Mouse (Mus musculus): ENCODE results near the gene Mrgpre. TPM values are rescaled to one million over a fixed set of nuclear protein-coding genes. Genes with fewer than 3 reads are reported as not detected.

The Mrgpre gene
- polyA plus RNA-seq, 1 experiment from 2014 or later: 0.59 TPM

- H3K4me2 ChIP-seq: peak within 1 kb of the TSS; percentile 90
- H3K9ac ChIP-seq (ENCODE audit: low read depth, low read length): peak within 1 kb of the TSS; percentile 73
- H3K9me3 ChIP-seq (ENCODE audit: control insufficient read depth, low read length): no peaks in the 10 kb centered on the region
- peaks cover 9% of the 10 kb centered on the region; the same call in 1 of the 2 replicates for H3K36me3 ChIP-seq (ENCODE audit: control insufficient read depth, insufficient read depth, low read length)
- DNase-seq (ENCODE audit: low spot score) (peak; percentile 100), ATAC-seq (replicated peaks; ENCODE audit: low FRiP score) (peak; percentile 99)
- peak within 1 kb of the TSS; percentile 62 for H3K27ac ChIP-seq (ENCODE audit: low read depth, low read length)
- no peaks in the 10 kb centered on the region for H3K27me3 ChIP-seq (replicated peaks; ENCODE audit: control insufficient read depth, insufficient read depth, low read length)
- H3K4me1 ChIP-seq (replicated peaks; ENCODE audit: control insufficient read depth, insufficient read depth, low read length): peaks cover 11% of the 10 kb centered on the region
- under 1% methylated on average over 40 of the region's 40 CpGs for WGBS
- H3K4me3 ChIP-seq (ENCODE audit: low read depth, low read length): peak within 1 kb of the TSS; percentile 63
These were observed 38.3 kb upstream of the Mrgpre start, which contains the start of the genes Nadsyn1 and Dhcr7 for GRCm38 (mm10) chr7:143822375-143823265. Gene Nadsyn1 (minus strand): TSS chr7:143822849. Gene Dhcr7 (plus strand): TSS chr7:143823145.

GRCm38 (mm10) chr7:143821241-143821640 lies 36.9 kb upstream of the Mrgpre start:
- Histone ChIP-seq H3K9me3 (ENCODE audit: control insufficient read depth, low read length) (no peaks in the 10 kb centered on the region), H3K4me2 (peak overlapping the region; percentile 90), H3K27me3 (replicated peaks; ENCODE audit: control insufficient read depth, insufficient read depth, low read length) (no peaks in the 10 kb centered on the region), H3K4me1 (replicated peaks; ENCODE audit: control insufficient read depth, insufficient read depth, low read length) (peaks cover 11% of the 10 kb centered on the region), H3K9ac (ENCODE audit: low read depth, low read length) (no peak overlapping the region), H3K27ac (ENCODE audit: low read depth, low read length) (no peak overlapping the region), H3K36me3 (ENCODE audit: control insufficient read depth, insufficient read depth, low read length) (peaks cover 10% of the 10 kb centered on the region; the same call in 1 of the 2 replicates), H3K4me3 (ENCODE audit: low read depth, low read length) (no peak overlapping the region)
- WGBS: 74% methylated on average over 2 of the region's 2 CpGs
- DNase-seq (ENCODE audit: low spot score) (no peak), ATAC-seq (replicated peaks; ENCODE audit: low FRiP score) (no peak)

- no peak for ATAC-seq (replicated peaks; ENCODE audit: low FRiP score)
- WGBS: 78% methylated on average over 4 of the region's 4 CpGs
These were observed 34.9 kb upstream of the Mrgpre start for GRCm38 (mm10) chr7:143819201-143819600.

GRCm38 (mm10) chr7:143808909-143809308 lies 24.6 kb upstream of the Mrgpre start:
- H3K27me3 ChIP-seq (replicated peaks; ENCODE audit: control insufficient read depth, insufficient read depth, low read length): no peaks in the 10 kb centered on the region
- peaks cover 38% of the 10 kb centered on the region for H3K36me3 ChIP-seq (ENCODE audit: control insufficient read depth, insufficient read depth, low read length)
- H3K9me3 ChIP-seq (ENCODE audit: control insufficient read depth, low read length): no peaks in the 10 kb centered on the region
- DNase-seq (ENCODE audit: low spot score): no peak
- no peak overlapping the region for H3K9ac ChIP-seq (ENCODE audit: low read depth, low read length)
- no peak overlapping the region for H3K27ac ChIP-seq (ENCODE audit: low read depth, low read length)
- H3K4me3 ChIP-seq (ENCODE audit: low read depth, low read length): no peak overlapping the region
- ATAC-seq (replicated peaks; ENCODE audit: low FRiP score): no peak
- H3K4me2 ChIP-seq: no peak overlapping the region
- no peaks in the 10 kb centered on the region for H3K4me1 ChIP-seq (replicated peaks; ENCODE audit: control insufficient read depth, insufficient read depth, low read length)
- 62% methylated on average over 1 of the region's 1 CpGs for WGBS

More at GRCm38 (mm10) chr7:143819201-143819600, 34.9 kb upstream of the Mrgpre start:
- DNase-seq (ENCODE audit: low spot score): no peak
- Histone ChIP-seq H3K4me1 (replicated peaks; ENCODE audit: control insufficient read depth, insufficient read depth, low read length) (peaks cover 11% of the 10 kb centered on the region), H3K4me3 (ENCODE audit: low read depth, low read length) (no peak overlapping the region), H3K27ac (ENCODE audit: low read depth, low read length) (no peak overlapping the region), H3K36me3 (ENCODE audit: control insufficient read depth, insufficient read depth, low read length) (peaks cover 11% of the 10 kb centered on the region; the same call in 1 of the 2 replicates), H3K9me3 (ENCODE audit: control insufficient read depth, low read length) (no peaks in the 10 kb centered on the region), H3K9ac (ENCODE audit: low read depth, low read length) (no peak overlapping the region), H3K4me2 (no peak overlapping the region), H3K27me3 (replicated peaks; ENCODE audit: control insufficient read depth, insufficient read depth, low read length) (no peaks in the 10 kb centered on the region)

- no peak for DNase-seq (ENCODE audit: low spot score)
- no peak overlapping the region for H3K27ac ChIP-seq (ENCODE audit: low read depth, low read length)
- H3K4me3 ChIP-seq (ENCODE audit: low read depth, low read length): no peak overlapping the region
- H3K4me1 ChIP-seq (replicated peaks; ENCODE audit: control insufficient read depth, insufficient read depth, low read length): no peaks in the 10 kb centered on the region
- no peaks in the 10 kb centered on the region for H3K27me3 ChIP-seq (replicated peaks; ENCODE audit: control insufficient read depth, insufficient read depth, low read length)
- H3K4me2 ChIP-seq: no peak overlapping the region
- 74% methylated on average over 5 of the region's 5 CpGs for WGBS
- ATAC-seq (replicated peaks; ENCODE audit: low FRiP score): no peak
- no peaks in the 10 kb centered on the region for H3K9me3 ChIP-seq (ENCODE audit: control insufficient read depth, low read length)
- H3K36me3 ChIP-seq (ENCODE audit: control insufficient read depth, insufficient read depth, low read length): peaks cover 21% of the 10 kb centered on the region
- no peak overlapping the region for H3K9ac ChIP-seq (ENCODE audit: low read depth, low read length)
These were observed 20.9 kb upstream of the Mrgpre start for GRCm38 (mm10) chr7:143805199-143805624.

GRCm38 (mm10) chr7:143801195-143802065 lies 17.1 kb upstream of the Mrgpre start:
- DNase-seq (ENCODE audit: low spot score) (no peak), ATAC-seq (replicated peaks; ENCODE audit: low FRiP score) (no peak)
- Histone ChIP-seq H3K4me1 (replicated peaks; ENCODE audit: control insufficient read depth, insufficient read depth, low read length) (no peaks in the 10 kb centered on the region), H3K27ac (ENCODE audit: low read depth, low read length) (no peak overlapping the region), H3K4me3 (ENCODE audit: low read depth, low read length) (no peak overlapping the region), H3K9me3 (ENCODE audit: control insufficient read depth, low read length) (no peaks in the 10 kb centered on the region), H3K4me2 (no peak overlapping the region), H3K9ac (ENCODE audit: low read depth, low read length) (no peak overlapping the region), H3K36me3 (ENCODE audit: control insufficient read depth, insufficient read depth, low read length) (peaks cover 21% of the 10 kb centered on the region), H3K27me3 (replicated peaks; ENCODE audit: control insufficient read depth, insufficient read depth, low read length) (no peaks in the 10 kb centered on the region)
- 85% methylated on average over 8 of the region's 8 CpGs for WGBS

GRCm38 (mm10) chr7:143800770-143801169 lies 16.5 kb upstream of the Mrgpre start:
- no peak overlapping the region for H3K27ac ChIP-seq (ENCODE audit: low read depth, low read length)
- no peaks in the 10 kb centered on the region for H3K4me1 ChIP-seq (replicated peaks; ENCODE audit: control insufficient read depth, insufficient read depth, low read length)
- H3K27me3 ChIP-seq (replicated peaks; ENCODE audit: control insufficient read depth, insufficient read depth, low read length): no peaks in the 10 kb centered on the region
- 84% methylated on average over 1 of the region's 1 CpGs for WGBS
- H3K4me3 ChIP-seq (ENCODE audit: low read depth, low read length): no peak overlapping the region
- DNase-seq (ENCODE audit: low spot score) (no peak), ATAC-seq (replicated peaks; ENCODE audit: low FRiP score) (no peak)
- H3K9ac ChIP-seq (ENCODE audit: low read depth, low read length): no peak overlapping the region
- peaks cover 20% of the 10 kb centered on the region for H3K36me3 ChIP-seq (ENCODE audit: control insufficient read depth, insufficient read depth, low read length)
- H3K9me3 ChIP-seq (ENCODE audit: control insufficient read depth, low read length): no peaks in the 10 kb centered on the region
- H3K4me2 ChIP-seq: no peak overlapping the region

GRCm38 (mm10) chr7:143798783-143799182 lies 14.5 kb upstream of the Mrgpre start:
- DNase-seq (ENCODE audit: low spot score): no peak
- Histone ChIP-seq H3K9me3 (ENCODE audit: control insufficient read depth, low read length) (no peaks in the 10 kb centered on the region), H3K27me3 (replicated peaks; ENCODE audit: control insufficient read depth, insufficient read depth, low read length) (no peaks in the 10 kb centered on the region), H3K36me3 (ENCODE audit: control insufficient read depth, insufficient read depth, low read length) (peaks cover 15% of the 10 kb centered on the region; the same call in 1 of the 2 replicates), H3K27ac (ENCODE audit: low read depth, low read length) (no peak overlapping the region), H3K4me1 (replicated peaks; ENCODE audit: control insufficient read depth, insufficient read depth, low read length) (no peaks in the 10 kb centered on the region), H3K4me3 (ENCODE audit: low read depth, low read length) (no peak overlapping the region), H3K9ac (ENCODE audit: low read depth, low read length) (no peak overlapping the region), H3K4me2 (no peak overlapping the region)
- 69% methylated on average over 4 of the region's 4 CpGs for WGBS
- ATAC-seq (replicated peaks; ENCODE audit: low FRiP score): no peak

Data from liver, embryonic 11.5 days (tissue).